ENCODE assay signal across 16 mouse cellular contexts in genomic region chr3:98279682-98280081, GRCm38 (mm10). TPM values are rescaled to one million over a fixed set of nuclear protein-coding genes. Genes with fewer than 3 reads are reported as not detected.
DNase-seq lines count a peak whose midpoint lies in the region; ATAC-seq lines count a peak whose summit lies in the region.
"Had no signal": no experiment of that assay in that cellular context is flagged by ENCODE, and none has a peak within 500 bp of the region (broad histone marks: within the 10 kb centered on the region; RNA-seq: fewer than 3 reads in every experiment).

No protein-coding gene starts in this region.

- no peak overlapping the region for H3K4me3 ChIP-seq in neural tube, embryonic 13.5 days
- H3K4me3 ChIP-seq in heart, embryonic 14.5 days (ENCODE audit: control insufficient read depth in 1 of 2, insufficient read depth in 1 of 2, low read depth in 1 of 2, low read length in 2 of 2), result no peak overlapping the region
- H3K4me3 ChIP-seq in intestine, embryonic 15.5 days (replicated peaks), result no peak overlapping the region
- no peak overlapping the region for H3K4me3 ChIP-seq in stomach, embryonic 15.5 days (replicated peaks)
- H3K4me3 ChIP-seq in hindbrain, embryonic 13.5 days, result no peak overlapping the region
- H3K4me3 ChIP-seq: midbrain, embryonic 15.5 days; neural tube, embryonic 12.5 days had no signal

- no peaks in the 10 kb centered on the region for H3K27me3 ChIP-seq in neural tube, embryonic 13.5 days
- no peaks in the 10 kb centered on the region for H3K27me3 ChIP-seq in heart, embryonic 14.5 days (ENCODE audit: control insufficient read depth, insufficient read depth, low read length)
- no peaks in the 10 kb centered on the region for H3K27me3 ChIP-seq in intestine, embryonic 15.5 days (replicated peaks)
- no peaks in the 10 kb centered on the region for H3K27me3 ChIP-seq in stomach, embryonic 15.5 days (replicated peaks)
- no peaks in the 10 kb centered on the region for H3K27me3 ChIP-seq in hindbrain, embryonic 13.5 days
- H3K27me3 ChIP-seq: liver, embryonic 13.5 days; midbrain, embryonic 15.5 days; neural tube, embryonic 12.5 days had no signal

- ATAC-seq in neural tube, embryonic 13.5 days (ENCODE audit: low read depth), result no peak
- no peak for ATAC-seq in heart, embryonic 14.5 days (ENCODE audit: insufficient number of reproducible peaks, insufficient read depth, low FRiP score, low read depth)
- peak; percentile 70 for ATAC-seq in intestine, embryonic 15.5 days
- ATAC-seq in stomach, embryonic 15.5 days (ENCODE audit: insufficient read depth, low FRiP score, low read depth), result no peak
- ATAC-seq in hindbrain, embryonic 13.5 days (ENCODE audit: low FRiP score), result no peak

- H3K9ac ChIP-seq in neural tube, embryonic 13.5 days, result no peak overlapping the region
- no peak overlapping the region for H3K9ac ChIP-seq in heart, embryonic 14.5 days (ENCODE audit: low read length)
- H3K9ac ChIP-seq in intestine, embryonic 15.5 days, result no peak overlapping the region
- no peak overlapping the region for H3K9ac ChIP-seq in stomach, embryonic 15.5 days
- no peak overlapping the region for H3K9ac ChIP-seq in hindbrain, embryonic 13.5 days
- H3K9ac ChIP-seq: liver, embryonic 13.5 days; midbrain, embryonic 15.5 days; neural tube, embryonic 12.5 days had no signal

- 69% methylated on average over 4 of the region's 4 CpGs for WGBS in neural tube, embryonic 13.5 days
- WGBS in heart, embryonic 14.5 days, result 9% methylated on average over 4 of the region's 4 CpGs
- WGBS in intestine, embryonic 15.5 days, result 28% methylated on average over 4 of the region's 4 CpGs
- WGBS in stomach, embryonic 15.5 days, result 48% methylated on average over 4 of the region's 4 CpGs
- 87% methylated on average over 4 of the region's 4 CpGs for WGBS in hindbrain, embryonic 13.5 days

- DNase-seq in neural tube, embryonic 10.5 days (ENCODE audit: extremely low spot score, low spot score), result no peak
- no peak for DNase-seq in gastrocnemius, postnatal 25 days

- H3K4me1 ChIP-seq in neural tube, embryonic 13.5 days (replicated peaks), result no peaks in the 10 kb centered on the region
- peaks cover 6 to 13% of the 10 kb centered on the region in 2 experiments for H3K4me1 ChIP-seq in heart, embryonic 14.5 days (ENCODE audit: control insufficient read depth in 2 of 2, insufficient read depth in 2 of 2, low read length in 2 of 2)
- H3K4me1 ChIP-seq in intestine, embryonic 15.5 days (replicated peaks), result peaks cover 6% of the 10 kb centered on the region
- H3K4me1 ChIP-seq in stomach, embryonic 15.5 days, result peaks cover 8% of the 10 kb centered on the region
- H3K4me1 ChIP-seq in hindbrain, embryonic 13.5 days (replicated peaks), result 0 out of 2 replicates have a peak, but pooled peaks cover 5% of the 10 kb centered on the region
- H3K4me1 ChIP-seq: midbrain, embryonic 15.5 days; neural tube, embryonic 12.5 days had no signal

- no peaks in the 10 kb centered on the region for H3K36me3 ChIP-seq in neural tube, embryonic 13.5 days
- H3K36me3 ChIP-seq in heart, embryonic 14.5 days (ENCODE audit: control insufficient read depth, insufficient read depth, low read length), result no peaks in the 10 kb centered on the region
- H3K36me3 ChIP-seq in intestine, embryonic 15.5 days, result no peaks in the 10 kb centered on the region
- no peaks in the 10 kb centered on the region for H3K36me3 ChIP-seq in stomach, embryonic 15.5 days
- no peaks in the 10 kb centered on the region for H3K36me3 ChIP-seq in hindbrain, embryonic 13.5 days
- H3K36me3 ChIP-seq: liver, embryonic 13.5 days; midbrain, embryonic 15.5 days; neural tube, embryonic 12.5 days had no signal

- no peaks in the 10 kb centered on the region for H3K9me3 ChIP-seq in neural tube, embryonic 13.5 days
- H3K9me3 ChIP-seq in heart, embryonic 14.5 days (ENCODE audit: control insufficient read depth, low read length), result no peaks in the 10 kb centered on the region
- no peaks in the 10 kb centered on the region for H3K9me3 ChIP-seq in intestine, embryonic 15.5 days
- no peaks in the 10 kb centered on the region for H3K9me3 ChIP-seq in stomach, embryonic 15.5 days
- no peaks in the 10 kb centered on the region for H3K9me3 ChIP-seq in hindbrain, embryonic 13.5 days
- H3K9me3 ChIP-seq: liver, embryonic 13.5 days; midbrain, embryonic 15.5 days; neural tube, embryonic 12.5 days had no signal

- no peak overlapping the region for H3K4me2 ChIP-seq in neural tube, embryonic 13.5 days
- H3K4me2 ChIP-seq in heart, embryonic 14.5 days (ENCODE audit: low read length), result no peak overlapping the region
- H3K4me2 ChIP-seq in intestine, embryonic 15.5 days (replicated peaks), result peak overlapping the region; percentile 49; the same call in 1 of the 2 replicates
- no peak overlapping the region for H3K4me2 ChIP-seq in stomach, embryonic 15.5 days
- H3K4me2 ChIP-seq in hindbrain, embryonic 13.5 days, result no peak overlapping the region
- H3K4me2 ChIP-seq: midbrain, embryonic 15.5 days; neural tube, embryonic 12.5 days had no signal

- 0 out of 2 replicates have a peak overlapping the region, but pooled peaks have one; percentile 9 for H3K27ac ChIP-seq in neural tube, embryonic 13.5 days (replicated peaks)
- peak overlapping the region; percentile 36 to 64; a peak in 2 of 4 replicates for H3K27ac ChIP-seq in heart, embryonic 14.5 days (replicated peaks in 1 of 2; ENCODE audit: control insufficient read depth in 1 of 2, insufficient read depth in 1 of 2, low read depth in 2 of 2, low read length in 2 of 2)
- H3K27ac ChIP-seq in intestine, embryonic 15.5 days, result peak overlapping the region; percentile 78
- H3K27ac ChIP-seq in stomach, embryonic 15.5 days, result peak overlapping the region; percentile 46; the same call in 1 of the 2 replicates
- no peak overlapping the region for H3K27ac ChIP-seq in hindbrain, embryonic 13.5 days
- H3K27ac ChIP-seq: liver, embryonic 13.5 days; midbrain, embryonic 15.5 days; neural tube, embryonic 12.5 days had no signal

RNA-seq across cellular contexts. Expression of gene Hmgcs2, which starts 0.6 kb away (rescaled TPM):
- polyA plus RNA-seq in neural tube, embryonic 13.5 days (2015; fragmentation: Nextera tagmentation; extraction: Ambion mirVana), result 9.9 and 16.3 TPM in 2 replicates
- polyA plus RNA-seq in heart, embryonic 14.5 days (2014; fragmentation: Nextera tagmentation; extraction: Ambion mirVana), result 12.4 and 14.0 TPM in 2 replicates
- polyA plus RNA-seq in intestine, embryonic 15.5 days (2015; fragmentation: Nextera tagmentation; extraction: Ambion mirVana), result 149 and 177 TPM in 2 replicates
- polyA plus RNA-seq in stomach, embryonic 15.5 days (2015; fragmentation: Nextera tagmentation; extraction: Ambion mirVana), result 55.7 and 61.3 TPM in 2 replicates
- 1 to 10 TPM; 1.2 to 1.4 TPM for total RNA-seq in gastrocnemius, postnatal 25 days (2021)
- polyA plus RNA-seq in hindbrain, embryonic 13.5 days (2015; fragmentation: Nextera tagmentation; extraction: Ambion mirVana), result 15.6 and 16.6 TPM in 2 replicates

RNA-seq across cellular contexts. Expression of gene Reg4, which starts 57.7 kb away (rescaled TPM):
- polyA plus RNA-seq in neural tube, embryonic 13.5 days (2015; fragmentation: Nextera tagmentation; extraction: Ambion mirVana), result not detected in 2 replicates
- 0.20 TPM in 1 of 2 replicates, not detected in the other for polyA plus RNA-seq in heart, embryonic 14.5 days (2014; fragmentation: Nextera tagmentation; extraction: Ambion mirVana)
- polyA plus RNA-seq in intestine, embryonic 15.5 days (2015; fragmentation: Nextera tagmentation; extraction: Ambion mirVana), result 14.3 and 18.3 TPM in 2 replicates
- 0.81 and 1.3 TPM in 2 replicates for polyA plus RNA-seq in stomach, embryonic 15.5 days (2015; fragmentation: Nextera tagmentation; extraction: Ambion mirVana)
- not detected for total RNA-seq in gastrocnemius, postnatal 25 days (2021)
- not detected in 2 replicates for polyA plus RNA-seq in hindbrain, embryonic 13.5 days (2015; fragmentation: Nextera tagmentation; extraction: Ambion mirVana)
- total RNA-seq: adrenal gland, postnatal 36 days; gastrocnemius, postnatal 14 days; layer of hippocampus, adult 18-20 months had no signal
- polyA plus RNA-seq: erythroblast, embryonic 14.5 days; forebrain, embryonic 16.5 days; hindbrain, embryonic 11.5 days; liver, embryonic 13.5 days; midbrain, embryonic 15.5 days; neural tube, embryonic 12.5 days had no signal
